Mouse (Mus musculus): ENCODE data around the gene Cdh4. TPM values are rescaled to one million over a fixed set of nuclear protein-coding genes. Genes with fewer than 3 reads are reported as not detected.

Cdh4 gene
- polyA plus RNA-seq, 1 experiment: 9.3 TPM

- Histone ChIP-seq H3K4me1 (ENCODE audit: control insufficient read depth, insufficient read depth, low read length) (no peaks in the 10 kb centered on the region), H3K27me3 (ENCODE audit: control insufficient read depth, insufficient read depth, low read length) (no peaks in the 10 kb centered on the region), H3K27ac (ENCODE audit: insufficient read depth, low read length) (no peak overlapping the region), H3K4me3 (replicated peaks; ENCODE audit: insufficient read depth, low read depth, low read length) (peak overlapping the region; percentile 57)
- peak in 1 of 2 experiments; percentile 41 for DNase-seq
- TF ChIP-seq POLR2A (IDR thresholded peaks at IDR 0.05; ENCODE audit: borderline replicate concordance, insufficient read depth, low read length) (no peak), CTCF (IDR thresholded peaks at IDR 0.05; ENCODE audit: borderline replicate concordance, insufficient read depth, low read depth, low read length) (no peak)
- under 1% methylated on average over 51 of the region's 51 CpGs for WGBS
Observed at GRCm38 (mm10) chr2:179443226-179443815, 1.1 kb downstream of the Cdh4 start.

- no peak overlapping the region for H3K27ac ChIP-seq (ENCODE audit: insufficient read depth, low read length)
- TF ChIP-seq POLR2A (IDR thresholded peaks at IDR 0.05; ENCODE audit: borderline replicate concordance, insufficient read depth, low read length) (no peak), CTCF (IDR thresholded peaks at IDR 0.05; ENCODE audit: borderline replicate concordance, insufficient read depth, low read depth, low read length) (peak; percentile 28; the same call in 1 of the 2 replicates)
- no peaks in the 10 kb centered on the region for H3K4me1 ChIP-seq (ENCODE audit: control insufficient read depth, insufficient read depth, low read length)
- WGBS: 13% methylated on average over 11 of the region's 11 CpGs
- H3K4me3 ChIP-seq (replicated peaks; ENCODE audit: insufficient read depth, low read depth, low read length): peak overlapping the region; percentile 57
- peak; percentile 48 to 59 for DNase-seq
- no peaks in the 10 kb centered on the region for H3K27me3 ChIP-seq (ENCODE audit: control insufficient read depth, insufficient read depth, low read length)
Observed at GRCm38 (mm10) chr2:179443959-179444358, 1.7 kb downstream of the Cdh4 start.

- Histone ChIP-seq H3K4me3 (replicated peaks; ENCODE audit: insufficient read depth, low read depth, low read length) (no peak overlapping the region), H3K27me3 (ENCODE audit: control insufficient read depth, insufficient read depth, low read length) (no peaks in the 10 kb centered on the region), H3K4me1 (ENCODE audit: control insufficient read depth, insufficient read depth, low read length) (no peaks in the 10 kb centered on the region), H3K27ac (ENCODE audit: insufficient read depth, low read length) (no peak overlapping the region)
- DNase-seq: no peak
- 96% methylated on average over 4 of the region's 4 CpGs for WGBS
- TF ChIP-seq POLR2A (IDR thresholded peaks at IDR 0.05; ENCODE audit: borderline replicate concordance, insufficient read depth, low read length): no peak
- no peak for TF ChIP-seq CTCF (IDR thresholded peaks at IDR 0.05; ENCODE audit: borderline replicate concordance, insufficient read depth, low read depth, low read length)
Observed at GRCm38 (mm10) chr2:179448256-179448655, 6.0 kb downstream of the Cdh4 start.

GRCm38 (mm10) chr2:179449018-179449417, 6.8 kb downstream of the Cdh4 start:
- H3K4me3 ChIP-seq (replicated peaks; ENCODE audit: insufficient read depth, low read depth, low read length): no peak overlapping the region
- no peak overlapping the region for H3K27ac ChIP-seq (ENCODE audit: insufficient read depth, low read length)
- DNase-seq: no peak
- TF ChIP-seq CTCF (IDR thresholded peaks at IDR 0.05; ENCODE audit: borderline replicate concordance, insufficient read depth, low read depth, low read length) (0 out of 2 replicates have a peak, but pooled peaks have one; percentile 26), POLR2A (IDR thresholded peaks at IDR 0.05; ENCODE audit: borderline replicate concordance, insufficient read depth, low read length) (no peak)
- 97% methylated on average over 1 of the region's 1 CpGs for WGBS
- no peaks in the 10 kb centered on the region for H3K4me1 ChIP-seq (ENCODE audit: control insufficient read depth, insufficient read depth, low read length)
- no peaks in the 10 kb centered on the region for H3K27me3 ChIP-seq (ENCODE audit: control insufficient read depth, insufficient read depth, low read length)

GRCm38 (mm10) chr2:179459196-179459595, 17.0 kb downstream of the Cdh4 start:
- 31% methylated on average over 4 of the region's 4 CpGs for WGBS
- Histone ChIP-seq H3K27me3 (ENCODE audit: control insufficient read depth, insufficient read depth, low read length) (no peaks in the 10 kb centered on the region), H3K4me1 (ENCODE audit: control insufficient read depth, insufficient read depth, low read length) (peaks cover 4% of the 10 kb centered on the region; the same call in 1 of the 2 replicates), H3K4me3 (replicated peaks; ENCODE audit: insufficient read depth, low read depth, low read length) (no peak overlapping the region), H3K27ac (ENCODE audit: insufficient read depth, low read length) (no peak overlapping the region)
- TF ChIP-seq CTCF (IDR thresholded peaks at IDR 0.05; ENCODE audit: borderline replicate concordance, insufficient read depth, low read depth, low read length) (no peak), POLR2A (IDR thresholded peaks at IDR 0.05; ENCODE audit: borderline replicate concordance, insufficient read depth, low read length) (no peak)
- DNase-seq: peak; percentile 32 to 39

GRCm38 (mm10) chr2:179459606-179460005, 17.4 kb downstream of the Cdh4 start:
- peak; percentile 23 to 62 for DNase-seq
- Histone ChIP-seq H3K4me1 (ENCODE audit: control insufficient read depth, insufficient read depth, low read length) (peaks cover 4% of the 10 kb centered on the region; the same call in 1 of the 2 replicates), H3K27ac (ENCODE audit: insufficient read depth, low read length) (no peak overlapping the region), H3K27me3 (ENCODE audit: control insufficient read depth, insufficient read depth, low read length) (no peaks in the 10 kb centered on the region), H3K4me3 (replicated peaks; ENCODE audit: insufficient read depth, low read depth, low read length) (no peak overlapping the region)
- 1% methylated on average over 2 of the region's 2 CpGs for WGBS
- TF ChIP-seq CTCF (IDR thresholded peaks at IDR 0.05; ENCODE audit: borderline replicate concordance, insufficient read depth, low read depth, low read length): no peak
- TF ChIP-seq POLR2A (IDR thresholded peaks at IDR 0.05; ENCODE audit: borderline replicate concordance, insufficient read depth, low read length): no peak

- 96% methylated on average over 4 of the region's 4 CpGs for WGBS
- Histone ChIP-seq H3K27ac (ENCODE audit: insufficient read depth, low read length) (no peak overlapping the region), H3K4me3 (replicated peaks; ENCODE audit: insufficient read depth, low read depth, low read length) (no peak overlapping the region), H3K27me3 (ENCODE audit: control insufficient read depth, insufficient read depth, low read length) (no peaks in the 10 kb centered on the region), H3K4me1 (ENCODE audit: control insufficient read depth, insufficient read depth, low read length) (peaks cover 8% of the 10 kb centered on the region; the same call in 1 of the 2 replicates)
- TF ChIP-seq CTCF (IDR thresholded peaks at IDR 0.05; ENCODE audit: borderline replicate concordance, insufficient read depth, low read depth, low read length) (no peak), POLR2A (IDR thresholded peaks at IDR 0.05; ENCODE audit: borderline replicate concordance, insufficient read depth, low read length) (no peak)
- no peak for DNase-seq
Observed at GRCm38 (mm10) chr2:179463514-179463913, 21.3 kb downstream of the Cdh4 start.

GRCm38 (mm10) chr2:179467839-179468445, 25.7 kb downstream of the Cdh4 start:
- DNase-seq: peak in 1 of 2 experiments; percentile 18
- Histone ChIP-seq H3K27me3 (ENCODE audit: control insufficient read depth, insufficient read depth, low read length) (no peaks in the 10 kb centered on the region), H3K4me1 (ENCODE audit: control insufficient read depth, insufficient read depth, low read length) (peaks cover 4% of the 10 kb centered on the region; the same call in 1 of the 2 replicates), H3K27ac (ENCODE audit: insufficient read depth, low read length) (no peak overlapping the region), H3K4me3 (replicated peaks; ENCODE audit: insufficient read depth, low read depth, low read length) (no peak overlapping the region)
- 74% methylated on average over 8 of the region's 8 CpGs for WGBS
- TF ChIP-seq CTCF (IDR thresholded peaks at IDR 0.05; ENCODE audit: borderline replicate concordance, insufficient read depth, low read depth, low read length): no peak

All from cerebellum, adult 2 months (tissue).